Mouse (Mus musculus): Measurements from ENCODE around the gene Ccng1.

Ccng1 gene

DNA sequence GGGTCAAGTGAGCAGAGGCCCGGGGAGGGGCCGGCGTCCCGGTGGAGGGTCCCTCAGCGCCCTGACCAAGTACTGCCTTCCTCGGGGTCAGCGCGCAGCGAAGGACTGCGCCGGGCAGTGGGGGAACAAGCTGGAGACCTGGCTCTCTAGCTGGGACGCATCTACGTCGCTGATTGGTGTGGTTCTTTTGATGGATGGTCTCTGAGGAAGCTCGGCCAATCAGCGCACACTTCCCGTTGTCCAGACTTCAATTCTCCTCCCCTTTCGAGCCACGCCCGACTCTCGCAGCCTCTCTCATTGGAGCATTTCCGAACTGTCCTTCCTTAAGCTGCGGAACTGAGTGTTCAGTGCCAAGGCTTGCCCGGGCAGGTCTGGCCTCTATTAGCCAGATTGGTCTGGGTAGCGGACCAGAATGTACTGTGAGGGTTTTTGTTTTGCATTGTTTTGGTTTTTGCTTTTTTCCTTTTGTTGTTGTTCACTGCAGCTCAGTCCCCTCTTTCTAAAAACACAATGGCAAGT lies at the start of gene Ccng1:
TSS of gene Ccng1 (minus strand) at position 203 of the 519 bp plus-strand sequence.
- DNase-seq (ENCODE audit: low spot score): peak; percentile 92

DNA sequence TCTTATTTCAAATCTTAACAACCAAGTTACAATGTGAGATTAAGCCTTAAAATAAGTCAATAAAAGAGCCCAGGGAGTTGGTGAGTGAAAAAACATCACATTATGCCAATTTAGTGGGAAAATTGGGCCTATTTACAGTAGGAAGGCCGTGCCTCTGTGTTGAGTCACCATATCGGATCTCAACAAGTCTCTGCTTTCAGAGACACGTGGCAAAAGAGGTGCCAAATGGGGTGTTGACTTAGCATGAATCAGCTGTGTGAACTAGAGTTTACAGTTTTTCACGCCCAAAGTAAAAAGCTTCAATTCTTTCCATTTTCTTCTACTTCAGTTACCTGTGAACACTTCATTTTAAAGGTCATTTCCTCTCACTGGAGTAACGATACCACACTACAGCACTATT lies 35.2 kb upstream of the Ccng1 start:
- no peak for DNase-seq (ENCODE audit: low spot score)

DNA sequence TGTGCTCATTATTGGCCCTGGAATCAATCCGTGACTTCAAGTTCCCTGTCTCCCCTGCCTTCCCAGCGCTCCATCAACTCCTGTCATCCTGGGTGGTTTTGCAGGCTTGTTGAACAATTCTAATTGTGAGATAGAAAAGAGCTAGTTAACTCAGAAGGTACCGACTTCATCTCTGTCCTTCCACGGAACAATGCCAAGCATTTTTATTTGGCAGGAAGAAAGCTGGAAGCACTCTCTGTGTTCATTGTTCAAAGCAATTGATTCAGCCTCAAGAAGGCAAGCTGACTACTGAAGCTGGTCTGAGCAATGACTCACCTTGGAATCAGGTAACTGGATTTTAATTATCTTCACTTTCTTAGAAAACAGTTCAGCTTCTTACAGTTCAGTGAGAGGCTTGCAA lies 34.6 kb upstream of the Ccng1 start:
- DNase-seq (ENCODE audit: low spot score): no peak

- no peak for DNase-seq (ENCODE audit: low spot score)
Measured at GRCm38 (mm10) chr11:40786900-40787299, 31.8 kb upstream of the Ccng1 start.

- DNase-seq (ENCODE audit: low spot score): no peak
Measured at GRCm38 (mm10) chr11:40784326-40784725, 29.2 kb upstream of the Ccng1 start.

DNA sequence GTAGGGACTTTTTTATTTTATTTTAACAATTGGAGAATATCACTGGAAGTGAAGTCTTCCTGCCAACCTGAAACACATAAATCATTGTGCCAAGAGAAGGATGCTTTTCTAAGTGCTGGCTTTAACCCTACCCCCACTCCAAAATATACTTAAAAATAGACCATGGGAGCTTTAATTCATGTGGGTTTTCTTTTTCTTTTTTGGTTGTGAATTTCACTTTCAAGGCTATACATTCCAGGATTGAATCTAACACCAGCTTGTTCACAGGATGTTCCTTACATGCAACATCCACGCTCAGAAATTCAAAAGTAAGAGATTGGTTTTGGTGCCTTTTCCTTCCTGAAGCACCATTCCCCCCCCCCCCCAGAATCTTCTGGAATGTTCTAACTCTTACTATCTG lies 28.2 kb upstream of the Ccng1 start:
- no peak for DNase-seq (ENCODE audit: low spot score)

DNA sequence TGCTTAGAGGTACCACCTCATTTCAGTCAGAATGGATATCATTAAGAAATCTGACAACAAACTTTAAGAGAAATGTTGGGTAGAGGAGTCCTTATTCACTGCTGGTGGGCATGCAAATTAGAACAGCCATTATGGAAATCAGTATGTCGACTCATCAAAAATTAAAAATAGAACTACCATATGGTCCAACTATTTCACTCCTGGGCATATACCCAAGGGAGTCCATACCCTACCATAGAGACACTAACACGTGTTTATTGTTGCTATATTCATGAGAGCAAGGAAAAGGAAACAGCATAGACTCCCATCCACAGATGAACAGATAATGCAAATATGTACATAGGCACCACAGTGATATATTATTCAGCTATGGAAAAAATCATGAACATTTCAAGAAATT lies 26.7 kb upstream of the Ccng1 start:
- DNase-seq (ENCODE audit: low spot score): no peak

- no peak for DNase-seq (ENCODE audit: low spot score)
Measured at GRCm38 (mm10) chr11:40775315-40776269, 20.5 kb upstream of the Ccng1 start.

DNA sequence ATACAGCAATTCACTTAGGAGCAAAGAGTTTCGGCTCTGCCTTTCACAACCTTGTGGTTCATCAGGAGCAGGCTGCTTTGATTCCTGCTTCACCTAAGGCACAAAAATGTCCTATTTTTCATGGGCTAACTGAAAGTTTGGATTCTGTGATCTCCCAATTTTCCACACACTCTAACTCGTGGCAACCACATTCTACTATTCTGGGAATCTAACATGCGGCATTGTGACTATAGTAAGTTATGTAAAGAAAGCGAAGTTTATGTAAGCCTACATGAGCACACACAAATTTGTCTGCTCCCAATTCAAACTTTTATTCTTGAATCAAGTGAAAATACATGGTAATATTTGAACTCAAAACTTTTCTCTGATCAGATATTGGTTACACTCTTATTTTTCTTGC lies 9.6 kb upstream of the Ccng1 start:
- DNase-seq (ENCODE audit: low spot score): no peak

- no peak for DNase-seq (ENCODE audit: low spot score)
Measured at GRCm38 (mm10) chr11:40763395-40763794, 8.3 kb upstream of the Ccng1 start.

- DNase-seq (ENCODE audit: low spot score): no peak
Measured at GRCm38 (mm10) chr11:40759896-40760295, 4.8 kb upstream of the Ccng1 start.

DNA sequence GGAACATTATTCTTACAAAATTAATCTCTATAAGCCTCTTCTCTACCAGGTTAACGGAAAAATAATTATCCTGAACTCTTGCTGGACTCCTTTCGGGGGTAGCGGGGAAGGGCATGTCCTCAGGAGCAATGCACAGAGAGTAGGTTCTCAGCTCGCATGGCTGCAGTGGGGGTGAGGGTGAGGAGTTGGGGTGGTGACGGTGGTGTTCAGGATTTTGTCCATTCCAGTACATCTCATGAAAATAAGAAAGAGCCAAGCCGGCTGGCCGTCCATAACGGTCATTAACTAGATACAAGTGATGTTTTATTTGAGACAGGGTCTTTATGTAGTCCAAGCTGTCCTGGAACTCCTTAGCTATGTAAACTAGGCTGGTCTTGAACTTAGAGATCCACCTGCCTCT lies 857 bp upstream of the Ccng1 start:
- no peak for DNase-seq (ENCODE audit: low spot score)

- no peak for DNase-seq (ENCODE audit: low spot score)
Measured at GRCm38 (mm10) chr11:40754664-40755107, 425 bp downstream of the Ccng1 start.

DNA sequence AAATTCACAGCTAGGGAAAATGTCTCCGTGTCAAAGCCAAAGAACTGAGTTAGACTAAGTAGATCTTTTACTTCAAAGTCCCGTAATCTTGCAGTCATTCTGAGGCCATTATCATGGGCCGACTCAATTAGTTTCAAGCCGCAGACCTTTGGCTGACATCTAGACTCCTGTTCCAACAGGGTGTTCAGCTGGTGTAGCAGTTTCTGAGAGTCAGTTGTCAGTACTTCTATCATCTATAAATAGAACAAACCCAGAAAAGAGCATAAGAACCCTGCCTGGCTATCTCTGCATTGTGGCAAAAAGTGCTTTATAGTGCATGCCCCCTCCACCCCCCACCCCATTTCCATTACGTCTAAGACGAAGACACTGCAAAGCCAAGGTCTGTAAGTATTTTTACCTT lies 1.3 kb downstream of the Ccng1 start:
- DNase-seq (ENCODE audit: low spot score): no peak

- DNase-seq (ENCODE audit: low spot score): no peak
Measured at GRCm38 (mm10) chr11:40747716-40748115, 7.4 kb downstream of the Ccng1 start.

DNA sequence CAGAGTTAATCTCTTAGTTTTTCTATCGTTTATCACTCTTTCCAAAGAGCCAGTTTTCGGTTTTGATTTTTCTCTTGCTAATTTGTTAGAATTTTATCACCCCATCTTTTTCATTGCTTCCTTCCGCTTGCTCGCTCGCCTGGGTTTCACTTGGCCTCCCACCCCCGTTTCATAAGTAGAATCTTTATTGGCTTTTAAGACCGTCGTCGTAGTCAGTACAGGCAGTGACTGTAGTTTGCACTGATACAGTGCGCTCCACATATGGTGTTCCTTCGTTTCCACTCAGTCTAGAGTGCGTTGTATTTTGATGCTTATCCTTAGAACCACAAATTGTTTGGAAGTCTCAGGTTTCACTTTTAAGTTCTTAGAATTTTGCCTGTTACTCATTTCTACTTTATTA lies 8.8 kb downstream of the Ccng1 start:
- no peak for DNase-seq (ENCODE audit: low spot score)

DNA sequence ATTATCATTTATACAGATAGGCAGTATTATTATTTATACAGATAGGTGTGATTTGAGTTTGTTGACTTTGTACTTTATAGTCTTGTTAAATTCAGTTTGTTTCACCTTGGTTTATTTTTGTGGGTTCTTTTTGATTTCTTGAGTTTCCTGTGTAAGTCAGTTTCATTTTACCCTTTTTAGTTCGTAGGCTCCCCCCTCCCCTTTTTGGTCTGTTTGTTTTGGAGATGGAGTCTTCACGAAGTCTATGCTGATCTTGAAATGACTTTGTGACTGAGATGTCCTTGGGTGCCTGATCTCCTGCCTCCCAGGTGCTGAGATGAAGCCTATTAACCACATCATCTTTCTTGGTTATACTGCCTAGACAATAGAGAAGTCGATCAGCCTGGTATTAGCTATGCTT lies 10.8 kb downstream of the Ccng1 start:
- no peak for DNase-seq (ENCODE audit: low spot score)

DNA sequence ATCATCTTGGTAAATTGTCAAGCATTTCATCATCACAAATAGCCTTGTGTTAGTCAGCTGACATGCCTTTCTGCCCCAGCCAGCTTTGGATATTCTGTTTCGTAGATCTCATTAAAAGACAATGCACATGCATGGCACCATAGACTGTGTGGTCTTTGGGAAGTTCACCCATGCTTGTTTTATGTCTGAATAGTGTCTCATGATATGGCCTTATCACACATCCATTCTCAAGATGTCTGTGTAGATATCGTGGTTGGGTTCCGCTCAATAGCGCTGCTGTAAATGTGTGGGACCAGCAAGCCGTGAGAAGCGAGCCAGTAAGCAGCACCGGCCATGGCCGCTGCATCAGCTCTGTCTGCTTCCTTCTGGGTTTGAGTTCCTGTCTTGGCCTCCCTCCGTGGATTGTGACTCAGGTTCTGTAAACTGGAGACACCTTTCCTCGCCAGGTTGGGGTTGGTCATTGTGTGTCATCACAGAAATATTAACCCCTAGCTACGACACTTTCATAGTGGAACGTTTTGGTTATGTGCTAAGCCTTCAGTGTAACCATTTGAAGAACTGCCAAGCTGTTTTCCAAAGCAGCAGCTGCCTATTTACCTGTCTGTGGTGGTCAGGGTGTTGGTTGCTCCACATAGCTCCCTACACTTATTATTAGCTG lies 13.4 kb downstream of the Ccng1 start:
- DNase-seq (ENCODE audit: low spot score): no peak

DNA sequence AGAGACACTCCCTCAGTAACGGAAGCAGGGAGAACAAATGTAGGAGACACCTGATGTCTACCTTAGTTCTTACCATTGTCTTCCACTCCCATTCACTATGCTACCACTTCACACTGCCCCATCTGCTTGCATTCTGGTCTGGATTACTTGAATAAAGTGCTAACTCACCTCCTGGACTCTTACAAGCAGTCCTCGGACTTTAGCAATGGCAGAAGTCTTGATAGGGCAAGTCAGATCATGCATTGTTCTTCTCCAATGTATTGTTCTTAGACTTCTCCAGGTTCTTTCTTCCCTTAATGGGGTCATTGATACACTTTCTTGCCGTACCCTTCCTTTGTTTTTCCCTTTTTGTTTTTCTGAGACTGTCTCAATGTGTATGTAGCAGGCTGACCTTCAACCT lies 17.7 kb downstream of the Ccng1 start:
- no peak for DNase-seq (ENCODE audit: low spot score)

GRCm38 (mm10) chr11:40734251-40734752 lies 20.8 kb downstream of the Ccng1 start:
- DNase-seq (ENCODE audit: low spot score): no peak

DNA sequence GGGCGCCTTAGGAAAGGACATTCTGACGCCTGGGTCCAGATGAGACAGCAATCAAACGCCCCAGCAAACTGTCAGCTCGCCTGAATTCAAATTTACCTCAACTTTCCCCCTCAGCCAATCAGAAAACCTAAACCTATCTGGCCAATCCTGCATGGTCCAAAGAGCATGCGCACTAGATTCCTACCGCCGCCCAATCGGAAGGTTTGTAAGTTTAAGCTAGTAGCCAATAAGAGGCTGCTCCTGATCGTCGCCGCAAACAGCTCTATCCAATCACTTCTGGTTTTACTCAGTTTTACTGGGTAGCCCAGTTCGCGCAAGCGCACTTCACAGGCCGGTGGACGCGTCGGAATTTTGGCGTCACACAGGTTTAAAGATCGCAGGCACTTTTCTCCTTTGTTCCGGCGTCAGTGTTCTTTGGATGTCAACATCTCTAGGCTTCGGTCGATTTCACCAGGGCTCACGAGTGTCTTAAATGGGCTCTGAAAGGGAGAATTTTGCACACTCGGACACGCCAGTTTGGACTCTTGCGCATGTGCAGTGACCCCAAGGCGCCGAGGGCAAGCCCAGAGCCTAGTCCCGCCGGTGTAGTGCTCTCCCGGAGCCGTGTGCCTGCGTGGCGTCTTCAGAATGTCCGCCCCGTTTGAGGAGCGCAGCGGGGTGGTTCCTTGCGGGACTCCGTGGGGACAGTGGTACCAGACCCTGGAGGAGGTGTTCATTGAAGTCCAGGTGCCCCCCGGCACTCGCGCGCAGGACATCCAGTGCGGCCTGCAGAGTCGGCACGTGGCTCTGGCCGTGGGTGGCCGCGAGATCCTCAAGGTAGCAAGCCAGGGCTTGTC lies 21.6 kb downstream of the Ccng1 start, which contains the start of the genes Hmmr and Nudcd2:
TSS of gene Hmmr (minus strand) at position 84 of the 836 bp plus-strand sequence.
TSS of gene Nudcd2 (plus strand) at position 329 of the 836 bp plus-strand sequence.
- peak; percentile 92 for DNase-seq (ENCODE audit: low spot score)

- DNase-seq (ENCODE audit: low spot score): no peak
Measured at GRCm38 (mm10) chr11:40732997-40733338, 22.1 kb downstream of the Ccng1 start.

Measured in ovary, adult 18-20 months (tissue).